Mouse (Mus musculus) hindbrain, postnatal 0 days (tissue): ENCODE results near the gene Ahcyl1. TPM values are rescaled to one million over a fixed set of nuclear protein-coding genes. Genes with fewer than 3 reads are reported as not detected.
A peak's percentile ranks its signal among the peaks of the same experiment; 100 is the strongest.

Source experiments
- ATAC-seq: fragments of 200-750 bp; cut with Nextera tagmentation; 2 replicates; pipeline ENCODE4 v1.8.0; 2017; ENCODE audit warnings: mild to moderate bottlenecking, moderate TSS enrichment, moderate library complexity
- DNase-seq: peaks from one replicate; pipeline ENCODE4 v3.0.0-alpha.2; 2015; ENCODE audit warnings: low spot score
- H3K27ac ChIP-seq: fragments of 300-500 bp; sonication (generic); 2 replicates; pipeline ENCODE4 v1.5.1; 2014; ENCODE audit warnings: mild to moderate bottlenecking
- H3K27me3 ChIP-seq: fragments of 300-500 bp; sonication (generic); 2 replicates; pipeline ENCODE4 v1.6.1; 2014; ENCODE audit warnings: low read length, mixed read lengths; ENCODE audit not compliant: insufficient read depth
- H3K36me3 ChIP-seq: fragments of 300-500 bp; sonication (generic); 2 replicates; pipeline ENCODE4 v1.6.1; 2014; ENCODE audit warnings: low read length, mixed read lengths; ENCODE audit not compliant: insufficient read depth
- H3K4me1 ChIP-seq: fragments of 300-500 bp; sonication (generic); 2 replicates; pipeline ENCODE4 v1.6.1; 2014; ENCODE audit warnings: antibody characterized with exemption, low read length, mixed read lengths; ENCODE audit not compliant: insufficient read depth
- H3K4me2 ChIP-seq: fragments of 300-500 bp; sonication (generic); 2 replicates; pipeline ENCODE4 v1.6.1; 2014; ENCODE audit warnings: low read depth, mild to moderate bottlenecking, low read length, moderate library complexity, mixed read lengths
- H3K4me3 ChIP-seq: fragments of 300-500 bp; sonication (generic); 2 replicates; pipeline ENCODE4 v1.5.1; 2014; ENCODE audit warnings: low read length
- H3K9ac ChIP-seq: fragments of 300-500 bp; sonication (generic); replicated peaks from 2 replicates; pipeline ENCODE4 v1.6.1; 2014; ENCODE audit warnings: mild to moderate bottlenecking, low read length, moderate library complexity, mixed read lengths
- H3K9me3 ChIP-seq: fragments of 300-500 bp; sonication (generic); 2 replicates; pipeline ENCODE4 v1.6.1; 2016; ENCODE audit warnings: low read length, mixed read lengths
- CTCF ChIP-seq: IDR thresholded peaks from 2 replicates; pipeline ENCODE4 v1.5.1; 2016; ENCODE audit warnings: antibody characterized with exemption, control low read depth, low read depth
- WGBS: fragments of 180-500 bp; shearing (Covaris S2); extraction: QIAGEN DNeasy Blood & Tissue Kit; methylation state at CpG from one replicate; pipeline ENCODE4 v1.1.7; 2014; 5-methylcytosine and 5-hydroxymethylcytosine counted together
- polyA plus RNA-seq: library from polyadenylated mRNA; unstranded; fragments of >200 nt; fragmentation: Nextera tagmentation; extraction: Ambion mirVana; gene quantifications from 2 replicates; pipeline ENCODE4 v1.2.1, GENCODE M21; 2015
- total RNA-seq: library from RNA; depleted of rRNA; stranded (reverse); fragments of >200 nt; gene quantifications from 2 replicates; pipeline ENCODE4 v1.2.3, GENCODE M21; 2014

The Ahcyl1 gene
- total and polyA plus RNA-seq, 2 experiments from 2014 or later = 55.3 to 122 TPM

DNA sequence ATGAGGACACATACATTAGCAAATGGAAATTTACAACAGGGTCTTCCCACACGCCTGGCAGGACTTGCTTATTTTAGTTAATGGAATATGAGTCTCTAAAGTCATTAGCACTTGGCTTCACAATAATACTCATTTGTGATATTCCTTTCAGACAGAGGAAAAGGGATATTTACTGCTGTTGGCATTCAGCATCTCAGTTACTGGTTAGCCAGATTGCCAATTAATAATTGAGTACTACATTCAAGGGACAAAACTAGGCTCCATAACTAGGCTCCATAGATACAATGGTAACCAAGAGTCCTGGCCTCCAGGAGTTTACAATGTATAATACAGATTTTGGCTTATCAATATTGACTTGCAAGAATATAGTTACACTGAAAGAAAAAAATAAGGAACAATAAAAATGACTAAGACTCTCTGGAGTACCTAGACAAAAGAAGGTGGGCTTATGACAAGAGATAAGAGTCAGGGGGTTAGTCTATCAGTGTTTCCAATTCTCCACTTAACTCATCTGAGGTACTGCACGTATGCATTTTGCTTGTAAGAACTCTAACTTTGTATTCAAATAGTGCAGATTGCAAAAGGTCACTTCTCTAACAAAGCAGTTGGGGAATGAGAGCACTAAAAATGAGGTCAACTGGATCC is 2.0 kb downstream of the Ahcyl1 start:
- Histone ChIP-seq H3K27me3 (no peaks in the 10 kb centered on the region), H3K4me3 (peak overlapping the region; percentile 89), H3K4me2 (peak overlapping the region; percentile 93), H3K9me3 (no peaks in the 10 kb centered on the region), H3K36me3 (no peaks in the 10 kb centered on the region), H3K9ac (peak overlapping the region; percentile 97), H3K27ac (no peak overlapping the region), H3K4me1 (peaks cover 42% of the 10 kb centered on the region)
- 51% methylated on average over 2 of the region's 2 CpGs for WGBS
- no peak for DNase-seq
- no peak for TF ChIP-seq CTCF
- no peak for ATAC-seq

DNA sequence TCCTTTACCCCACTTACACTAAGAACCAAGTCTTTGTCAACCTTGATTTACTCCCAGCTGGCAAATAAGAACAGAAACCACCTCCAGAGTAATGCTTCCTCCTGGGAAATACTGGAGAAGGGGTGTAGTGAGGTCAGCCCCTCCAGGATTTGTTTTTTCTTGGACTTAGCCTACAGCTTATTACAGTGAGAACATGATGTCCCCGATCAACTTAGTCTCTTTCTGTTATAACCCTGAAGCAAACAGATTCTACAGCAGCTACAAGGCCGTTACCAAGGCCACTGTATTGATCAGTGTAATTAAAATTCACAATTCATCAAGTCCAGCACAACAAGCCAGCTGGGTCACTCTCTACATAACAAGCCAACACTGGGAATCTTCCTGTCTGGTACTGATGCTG is 6.0 kb downstream of the Ahcyl1 start:
- Histone ChIP-seq H3K4me2 (peak overlapping the region; percentile 35), H3K9ac (no peak overlapping the region), H3K9me3 (no peaks in the 10 kb centered on the region), H3K4me3 (no peak overlapping the region), H3K27me3 (no peaks in the 10 kb centered on the region), H3K27ac (peak overlapping the region; percentile 48), H3K36me3 (no peaks in the 10 kb centered on the region), H3K4me1 (peaks cover 42% of the 10 kb centered on the region)
- DNase-seq = peak; percentile 40
- ATAC-seq = peak; percentile 72
- 39% methylated on average over 2 of the region's 2 CpGs for WGBS
- no peak for TF ChIP-seq CTCF

DNA sequence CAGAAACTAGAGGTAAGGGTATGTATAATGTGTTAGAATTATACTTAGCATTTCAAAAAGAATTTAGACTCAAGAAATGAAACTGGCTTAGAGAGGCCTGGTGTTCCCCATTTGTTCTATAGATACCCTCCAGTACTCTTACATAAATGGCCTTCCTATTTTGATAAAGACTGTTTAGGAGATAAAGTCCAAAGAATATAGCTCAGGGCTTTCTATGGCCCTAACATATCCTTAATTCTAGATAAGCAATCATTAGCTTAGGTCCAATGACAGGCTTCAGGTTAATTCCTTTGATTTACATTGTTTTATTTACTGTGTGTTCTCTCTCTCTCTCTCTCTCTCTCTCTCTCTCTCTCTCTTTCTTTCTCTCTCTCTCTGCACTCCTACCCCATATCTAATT is 7.1 kb downstream of the Ahcyl1 start:
- H3K4me2 ChIP-seq = no peak overlapping the region
- ATAC-seq (no peak), DNase-seq (no peak)
- no peak overlapping the region for H3K9ac ChIP-seq
- H3K27ac ChIP-seq = no peak overlapping the region
- H3K27me3 ChIP-seq = no peaks in the 10 kb centered on the region
- no peak for TF ChIP-seq CTCF
- no peaks in the 10 kb centered on the region for H3K9me3 ChIP-seq
- H3K4me1 ChIP-seq = peaks cover 32% of the 10 kb centered on the region
- no peak overlapping the region for H3K4me3 ChIP-seq
- no peaks in the 10 kb centered on the region for H3K36me3 ChIP-seq

GRCm38 (mm10) chr3:107688236-107688635 is 8.1 kb downstream of the Ahcyl1 start:
- 53% methylated on average over 1 of the region's 1 CpGs for WGBS
- Histone ChIP-seq H3K27me3 (no peaks in the 10 kb centered on the region), H3K36me3 (no peaks in the 10 kb centered on the region), H3K27ac (no peak overlapping the region), H3K4me1 (peaks cover 22% of the 10 kb centered on the region; the same call in 1 of the 2 replicates), H3K9ac (no peak overlapping the region), H3K4me2 (no peak overlapping the region), H3K9me3 (no peaks in the 10 kb centered on the region), H3K4me3 (no peak overlapping the region)
- no peak for ATAC-seq
- no peak for TF ChIP-seq CTCF
- no peak for DNase-seq

DNA sequence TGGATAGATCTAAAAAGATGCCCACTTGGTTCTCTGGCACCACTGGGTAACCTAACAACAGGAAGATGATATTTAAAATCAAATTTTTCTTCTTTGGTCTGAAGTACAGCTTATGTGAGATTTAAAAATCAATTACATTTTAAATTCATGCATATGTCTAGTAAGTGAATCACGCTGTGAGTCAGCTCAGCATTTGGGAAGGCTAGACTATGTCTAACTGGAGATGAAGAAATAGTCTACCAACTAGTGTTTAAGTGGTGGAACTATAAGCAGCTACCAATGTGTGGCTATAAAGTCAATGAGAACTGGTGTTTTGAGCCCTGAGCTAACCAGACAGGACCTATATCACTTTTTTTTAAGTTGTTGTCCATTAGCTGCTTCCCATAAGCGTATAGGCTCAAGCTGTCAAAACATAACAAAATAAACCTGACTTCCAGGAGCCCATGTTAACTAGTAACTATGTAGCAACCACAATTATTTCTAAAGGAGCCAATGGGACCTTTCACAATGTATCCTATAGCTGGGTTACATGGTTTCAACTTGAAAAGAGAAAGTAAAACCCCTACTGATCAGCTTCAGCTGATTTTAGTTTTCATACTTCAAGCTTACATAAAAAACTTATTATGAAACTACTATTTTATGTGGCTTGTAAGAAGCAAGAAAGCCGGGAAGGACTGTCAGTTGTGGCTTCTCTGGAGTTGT is 9.9 kb downstream of the Ahcyl1 start:
- Histone ChIP-seq H3K27ac (no peak overlapping the region), H3K36me3 (no peaks in the 10 kb centered on the region), H3K9me3 (no peaks in the 10 kb centered on the region), H3K4me2 (no peak overlapping the region), H3K4me3 (no peak overlapping the region), H3K9ac (no peak overlapping the region), H3K4me1 (peaks cover 19% of the 10 kb centered on the region), H3K27me3 (no peaks in the 10 kb centered on the region)
- WGBS = 93% methylated on average over 3 of the region's 3 CpGs
- DNase-seq (no peak), ATAC-seq (no peak)
- TF ChIP-seq CTCF = no peak

- Histone ChIP-seq H3K4me2 (no peak overlapping the region), H3K27me3 (no peaks in the 10 kb centered on the region), H3K36me3 (no peaks in the 10 kb centered on the region), H3K9me3 (no peaks in the 10 kb centered on the region), H3K27ac (no peak overlapping the region), H3K4me1 (peaks cover 15% of the 10 kb centered on the region), H3K9ac (no peak overlapping the region), H3K4me3 (no peak overlapping the region)
- TF ChIP-seq CTCF = no peak
- DNase-seq = no peak
- ATAC-seq = no peak
- WGBS = 82% methylated on average over 2 of the region's 2 CpGs
These were observed 10.7 kb downstream of the Ahcyl1 start for GRCm38 (mm10) chr3:107685652-107686051.

GRCm38 (mm10) chr3:107683587-107683986 is 12.8 kb downstream of the Ahcyl1 start:
- WGBS = 93% methylated on average over 1 of the region's 1 CpGs
- H3K4me1 ChIP-seq = peaks cover 8% of the 10 kb centered on the region
- DNase-seq = no peak
- H3K9me3 ChIP-seq = no peaks in the 10 kb centered on the region
- ATAC-seq = no peak
- H3K9ac ChIP-seq = no peak overlapping the region
- H3K27ac ChIP-seq = no peak overlapping the region
- no peaks in the 10 kb centered on the region for H3K36me3 ChIP-seq
- no peak overlapping the region for H3K4me3 ChIP-seq
- no peaks in the 10 kb centered on the region for H3K27me3 ChIP-seq
- no peak overlapping the region for H3K4me2 ChIP-seq
- no peak for TF ChIP-seq CTCF
